Mouse (Mus musculus) brain, embryonic 14.5 days (tissue): ENCODE measurements at regions not wholly inside any gene's neighbourhood (a gene's known extent, or its start where the extent isn't known, plus 50 kb on each side); places are given as distances from the start of the nearest gene placed in this dataset.

Experiments
- CTCF ChIP-seq: fragments of 200-500 bp; IDR thresholded peaks from 2 replicates; pipeline ENCODE4 v1.5.1; 2012; ENCODE audit warnings: inconsistent platforms, mild to moderate bottlenecking, moderate library complexity, borderline replicate concordance; ENCODE audit not compliant: insufficient read depth, insufficient read length; ENCODE audit errors: extremely low read depth
- POLR2A ChIP-seq: fragments of 200-500 bp; IDR thresholded peaks from 2 replicates; pipeline ENCODE4 v1.6.1; 2012; ENCODE audit warnings: mild to moderate bottlenecking, inconsistent platforms, borderline replicate concordance; ENCODE audit not compliant: poor library complexity, insufficient read depth, insufficient read length, severe bottlenecking; ENCODE audit errors: extremely low read depth

- no peak for TF ChIP-seq CTCF
- TF ChIP-seq POLR2A, result no peak
Measured at GRCm38 (mm10) chr1:118758031-118758400, 130.3 kb downstream of the Tfcp2l1 start.
